ENCODE assay signal across 19 mouse cellular contexts in the genomic region with DNA sequence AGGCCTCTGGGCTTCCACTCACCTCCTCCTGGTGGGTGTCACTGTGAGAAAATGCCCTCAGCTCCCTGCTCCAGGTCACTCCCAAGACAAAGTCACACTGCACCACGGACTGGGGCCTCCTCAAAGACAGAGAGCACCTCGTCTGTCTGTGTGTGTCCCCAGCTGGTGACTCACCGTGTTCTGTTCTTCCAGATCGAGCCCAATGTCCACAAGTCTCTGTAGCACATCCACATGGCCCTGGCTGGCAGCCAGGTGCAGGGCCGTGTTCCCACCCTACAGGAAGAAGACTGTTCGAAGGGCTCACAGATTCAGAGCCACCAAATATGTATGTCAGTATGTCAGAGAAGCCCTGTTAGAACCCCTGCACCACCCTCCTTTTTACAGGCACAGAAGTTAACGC. TPM values are rescaled to one million over a fixed set of nuclear protein-coding genes. Genes with fewer than 3 reads are reported as not detected.
"Had no signal": no experiment of that assay in that cellular context is flagged by ENCODE, and none has a peak within 500 bp of the region (broad histone marks: within the 10 kb centered on the region; RNA-seq: fewer than 3 reads in every experiment).

No protein-coding gene starts in this region.

- H3K4me2 ChIP-seq: kidney, embryonic 15.5 days; liver, embryonic 11.5 days; liver, embryonic 15.5 days; lung, embryonic 15.5 days; midbrain, embryonic 11.5 days; midbrain, embryonic 15.5 days; neural tube, embryonic 12.5 days had no signal

- ATAC-seq: inflammation-experienced regulatory T-cells, adult 6 months; midbrain, embryonic 15.5 days had no signal

- H3K36me3 ChIP-seq: kidney, embryonic 15.5 days; limb, embryonic 10.5 days; liver, embryonic 15.5 days; lung, embryonic 15.5 days; midbrain, embryonic 15.5 days; neural tube, embryonic 12.5 days had no signal

- H3K27ac ChIP-seq: kidney, embryonic 15.5 days; left cerebral cortex, adult 2 months; limb, embryonic 10.5 days; liver, embryonic 15.5 days; lung, embryonic 15.5 days; macrophage; midbrain, embryonic 15.5 days; neural tube, embryonic 12.5 days had no signal

- H3K9ac ChIP-seq: kidney, embryonic 15.5 days; lung, embryonic 15.5 days; midbrain, embryonic 15.5 days; neural tube, embryonic 12.5 days had no signal

- DNase-seq: kidney, adult 2 months; kidney, postnatal 14 days; lung, postnatal 14 days; retina, postnatal 1 day; right cerebral cortex, postnatal 14 days; thymus, postnatal 25 days had no signal

- H3K27me3 ChIP-seq: lung, embryonic 15.5 days; midbrain, embryonic 15.5 days; neural tube, embryonic 12.5 days had no signal

- H3K9me3 ChIP-seq: kidney, embryonic 15.5 days; limb, embryonic 10.5 days; liver, embryonic 15.5 days; lung, embryonic 15.5 days; megakaryocyte, embryonic 14.5 days; midbrain, embryonic 15.5 days; neural tube, embryonic 12.5 days had no signal

- H3K4me1 ChIP-seq: kidney, embryonic 15.5 days; liver, embryonic 15.5 days; midbrain, embryonic 15.5 days; neural tube, embryonic 12.5 days had no signal

- H3K4me3 ChIP-seq: kidney, embryonic 15.5 days; left cerebral cortex, adult 2 months; limb, embryonic 10.5 days; liver, embryonic 15.5 days; lung, embryonic 15.5 days; megakaryocyte, embryonic 14.5 days; midbrain, embryonic 15.5 days; neural tube, embryonic 12.5 days had no signal

RNA-seq across cellular contexts. Expression of a gene that starts 11.5 kb away (rescaled TPM):
- polyA plus RNA-seq: inflammation-experienced regulatory T-cells, adult 6 months; kidney, embryonic 15.5 days; limb, embryonic 10.5 days; liver, embryonic 11.5 days; liver, embryonic 15.5 days; lung, embryonic 15.5 days; midbrain, embryonic 11.5 days; testis, adult 2 months had no signal
